Mouse (Mus musculus): ENCODE results near the gene Kiss1r.

The Kiss1r gene

GRCm38 (mm10) chr10:79916808-79917531, at the start of gene Kiss1r:
Kiss1r (plus strand) TSS chr10:79916971.
- DNase-seq: peak; percentile 91 to 92

GRCm38 (mm10) chr10:79871845-79872244, 44.9 kb upstream of the Kiss1r start:
- DNase-seq: no peak

- no peak for DNase-seq
These were observed 43.9 kb upstream of the Kiss1r start for GRCm38 (mm10) chr10:79872862-79873261.

GRCm38 (mm10) chr10:79873313-79873712, 43.5 kb upstream of the Kiss1r start:
- DNase-seq: no peak

- no peak for DNase-seq
These were observed 43.0 kb upstream of the Kiss1r start for GRCm38 (mm10) chr10:79873715-79874289.

GRCm38 (mm10) chr10:79874290-79874862, 42.4 kb upstream of the Kiss1r start, which contains the start of the genes Prtn3 and Plppr3:
Prtn3 (plus strand) TSS chr10:79874476.
Plppr3 (minus strand) TSS chr10:79874634.
- peak in 1 of 2 experiments; percentile 40 for DNase-seq

GRCm38 (mm10) chr10:79877174-79877573, 39.6 kb upstream of the Kiss1r start:
- peak in 1 of 2 experiments; percentile 52 for DNase-seq

GRCm38 (mm10) chr10:79877757-79878156, 39.0 kb upstream of the Kiss1r start:
- peak; percentile 70 to 82 for DNase-seq

GRCm38 (mm10) chr10:79879527-79879926, 37.2 kb upstream of the Kiss1r start:
- no peak for DNase-seq

- peak in 1 of 2 experiments; percentile 52 for DNase-seq
These were observed 36.0 kb upstream of the Kiss1r start for GRCm38 (mm10) chr10:79880721-79881120.

GRCm38 (mm10) chr10:79881981-79882380, 34.8 kb upstream of the Kiss1r start:
- DNase-seq: peak in 1 of 2 experiments; percentile 50

GRCm38 (mm10) chr10:79883297-79884084, 33.3 kb upstream of the Kiss1r start:
- peak; percentile 90 to 91 for DNase-seq

GRCm38 (mm10) chr10:79884446-79884845, 32.3 kb upstream of the Kiss1r start:
- DNase-seq: peak; percentile 92 to 94

GRCm38 (mm10) chr10:79884938-79885337, 31.8 kb upstream of the Kiss1r start:
- peak in 1 of 2 experiments; percentile 47 for DNase-seq

GRCm38 (mm10) chr10:79886054-79886453, 30.7 kb upstream of the Kiss1r start, which contains the start of gene Elane:
Elane (plus strand) TSS chr10:79886247.
- no peak for DNase-seq

- no peak for DNase-seq
These were observed 30.2 kb upstream of the Kiss1r start for GRCm38 (mm10) chr10:79886611-79887010.

- peak; percentile 47 to 73 for DNase-seq
These were observed 27.4 kb upstream of the Kiss1r start for GRCm38 (mm10) chr10:79889386-79889785.

GRCm38 (mm10) chr10:79890670-79891069, 26.1 kb upstream of the Kiss1r start, which contains the start of gene Cfd:
Cfd (plus strand) TSS chr10:79890853.
- no peak for DNase-seq

- peak; percentile 83 to 85 for DNase-seq
These were observed 24.2 kb upstream of the Kiss1r start for GRCm38 (mm10) chr10:79892451-79893118.

- peak in 1 of 2 experiments; percentile 49 for DNase-seq
These were observed 20.5 kb upstream of the Kiss1r start for GRCm38 (mm10) chr10:79896306-79896705.

- DNase-seq: no peak
These were observed 20.0 kb upstream of the Kiss1r start for GRCm38 (mm10) chr10:79896814-79897213.

All from kidney, postnatal 25 days (tissue).